Comparison of ENCODE assay signal across 8 mouse cellular contexts in genomic region chr11:6187878-6188277, GRCm38 (mm10). TPM values are rescaled to one million over a fixed set of nuclear protein-coding genes. Genes with fewer than 3 reads are reported as not detected.
DNase-seq lines count a peak whose midpoint lies in the region; ATAC-seq lines count a peak whose summit lies in the region.

No protein-coding gene starts in this region.

- no peak overlapping the region for H3K9ac ChIP-seq in hindbrain, embryonic 15.5 days

- peak; percentile 83 for DNase-seq in T-cell, adult 2 months (ENCODE audit: low spot score)
- DNase-seq in cerebellum, postnatal 10 days = peak; percentile 97 to 99
- DNase-seq in frontal cortex, postnatal 25 days (ENCODE audit: low spot score in 2 of 2) = peak; percentile 91 to 96
- peak; percentile 83 to 91 for DNase-seq in layer of hippocampus, postnatal 25 days (ENCODE audit: extremely low spot score in 1 of 2, low spot score in 1 of 2)
- peak; percentile 91 for DNase-seq in right cerebral cortex, postnatal 14 days
- peak; percentile 72 to 84 for DNase-seq in urinary bladder, postnatal 36 days (ENCODE audit: low spot score in 2 of 2)

- no peaks in the 10 kb centered on the region for H3K9me3 ChIP-seq in hindbrain, embryonic 15.5 days

- H3K36me3 ChIP-seq in hindbrain, embryonic 15.5 days = peaks cover 11% of the 10 kb centered on the region; the same call in 1 of the 2 replicates

- H3K4me1 ChIP-seq in hindbrain, embryonic 15.5 days (replicated peaks) = peaks cover 18% of the 10 kb centered on the region

- no peaks in the 10 kb centered on the region for H3K27me3 ChIP-seq in hindbrain, embryonic 15.5 days

- H3K4me3 ChIP-seq in hindbrain, embryonic 15.5 days = no peak overlapping the region

- ATAC-seq in hindbrain, embryonic 15.5 days (ENCODE audit: low FRiP score, low read depth) = peak; percentile 76
- ATAC-seq in megakaryocyte progenitor cell, adult 5-6 weeks (replicated peaks; ENCODE audit: poor library complexity) = peak; percentile 91

- no peak overlapping the region for H3K27ac ChIP-seq in hindbrain, embryonic 15.5 days (replicated peaks)

- 5% methylated on average over 2 of the region's 2 CpGs for WGBS in hindbrain, embryonic 15.5 days

- H3K4me2 ChIP-seq in hindbrain, embryonic 15.5 days = no peak overlapping the region

RNA-seq across cellular contexts. Expression of gene A730071L15Rik, which starts 12.0 kb away (rescaled TPM):
- 0.31 and 0.86 TPM in 2 replicates for polyA plus RNA-seq in hindbrain, embryonic 15.5 days (2015; fragmentation: Nextera tagmentation; extraction: Ambion mirVana)
- total RNA-seq in layer of hippocampus, postnatal 25 days (2021) = under 1 TPM; 0.17 to 0.31 TPM
- 0.42 and 0.67 TPM in 2 replicates for total RNA-seq in megakaryocyte progenitor cell, adult 5-6 weeks (2015)
- 0.51 and 1.7 TPM in 2 replicates for total RNA-seq in megakaryocyte progenitor cell, adult 5-6 weeks (2017)

RNA-seq across cellular contexts. Expression of gene Nudcd3, which starts 12.3 kb away (rescaled TPM):
- polyA plus RNA-seq in hindbrain, embryonic 15.5 days (2015; fragmentation: Nextera tagmentation; extraction: Ambion mirVana) = 64.5 and 65.2 TPM in 2 replicates
- total RNA-seq in layer of hippocampus, postnatal 25 days (2021) = 100 to 1,000 TPM; 111 to 113 TPM
- total RNA-seq in megakaryocyte progenitor cell, adult 5-6 weeks (2015) = 15.6 and 22.7 TPM in 2 replicates
- 33.4 and 36.9 TPM in 2 replicates for total RNA-seq in megakaryocyte progenitor cell, adult 5-6 weeks (2017)

RNA-seq across cellular contexts. Expression of gene Npc1l1, which starts 42.1 kb away (rescaled TPM):
- polyA plus RNA-seq in hindbrain, embryonic 15.5 days (2015; fragmentation: Nextera tagmentation; extraction: Ambion mirVana) = 0.07 and 0.08 TPM in 2 replicates
- total RNA-seq in layer of hippocampus, postnatal 25 days (2021) = under 1 TPM; 0.15 to 0.26 TPM
- not detected in 2 replicates for total RNA-seq in megakaryocyte progenitor cell, adult 5-6 weeks (2015)
- total RNA-seq in megakaryocyte progenitor cell, adult 5-6 weeks (2017) = not detected in 2 replicates
